Mouse (Mus musculus) layer of hippocampus, postnatal 36 days (tissue): ENCODE data around the gene Susd5. TPM values are rescaled to one million over a fixed set of nuclear protein-coding genes. Genes with fewer than 3 reads are reported as not detected.
A peak's percentile ranks its signal among the peaks of the same experiment; 100 is the strongest.

Experiments
- DNase-seq, 2 experiments: peaks; one replicate each; pipeline ENCODE4 v3.0.0; 2022
- total RNA-seq, 2 experiments: library from RNA; stranded (reverse); gene quantifications; 2 replicates each; pipeline ENCODE4 v1.2.3; 2021

Susd5 gene
- 1 to 10 TPM; 3.0 to 4.3 TPM for total RNA-seq

DNA sequence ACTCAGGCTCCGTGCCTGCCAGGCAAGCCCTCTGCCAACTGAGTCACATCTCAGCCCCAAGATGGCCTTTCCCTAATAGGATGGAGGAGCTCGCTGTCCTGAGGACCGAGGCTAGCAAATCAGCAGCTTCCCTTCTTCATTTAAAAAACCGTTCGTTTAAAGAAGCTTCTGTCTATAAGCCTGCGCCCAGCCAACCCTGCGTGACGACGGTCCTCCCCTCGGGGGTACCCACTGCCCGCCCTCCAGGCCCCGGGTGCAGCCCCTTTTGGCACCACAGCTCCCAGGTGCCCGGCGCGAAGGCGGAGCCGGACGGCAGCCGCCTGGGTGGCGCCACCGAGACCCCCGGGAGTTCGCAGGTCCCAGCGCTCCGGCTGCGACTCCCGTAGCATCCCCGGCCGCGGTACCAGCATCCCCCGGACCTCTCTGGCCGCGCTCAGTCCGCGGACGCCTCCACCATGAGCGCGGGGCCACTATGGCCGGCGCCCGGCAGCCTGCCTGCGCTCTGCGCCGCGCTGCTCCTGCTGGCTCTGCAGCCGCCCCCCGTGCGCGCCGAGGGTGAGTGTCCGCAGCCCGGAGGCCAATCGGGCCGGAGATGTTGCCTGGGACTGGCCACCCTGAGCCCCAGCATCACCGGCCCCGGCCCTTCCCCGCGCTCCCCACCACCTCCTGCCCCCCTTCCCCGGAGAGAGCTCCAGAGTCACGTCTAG, at the start of gene Susd5:
TSS of gene Susd5 (plus strand) at position 51 of the 707 bp plus-strand sequence.
- DNase-seq = peak in 1 of 2 experiments; percentile 25

DNA sequence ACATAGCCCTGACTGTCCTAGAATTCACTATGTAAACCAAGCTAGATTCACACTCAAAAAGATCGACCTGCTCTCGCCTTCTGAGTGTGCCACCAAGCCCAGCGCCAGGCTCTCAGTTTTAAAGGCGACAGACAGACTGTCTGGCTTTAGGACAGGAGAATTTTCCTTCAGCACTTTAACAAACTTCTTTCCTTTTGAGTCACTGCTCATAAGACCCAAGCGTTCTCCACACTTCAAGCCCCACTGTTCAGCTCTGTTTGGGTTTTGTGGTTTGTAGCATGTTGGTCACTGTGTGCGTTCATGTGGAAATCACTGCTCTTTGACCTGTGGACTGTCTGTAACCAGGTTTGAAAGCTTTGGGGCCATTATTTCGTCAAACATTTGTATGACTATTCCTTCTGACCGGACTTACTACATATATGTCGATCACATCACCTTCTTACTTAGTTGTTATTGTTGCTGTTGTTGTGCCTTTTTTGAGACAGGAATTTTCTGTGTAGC, 49.0 kb upstream of the Susd5 start:
- DNase-seq = no peak

DNA sequence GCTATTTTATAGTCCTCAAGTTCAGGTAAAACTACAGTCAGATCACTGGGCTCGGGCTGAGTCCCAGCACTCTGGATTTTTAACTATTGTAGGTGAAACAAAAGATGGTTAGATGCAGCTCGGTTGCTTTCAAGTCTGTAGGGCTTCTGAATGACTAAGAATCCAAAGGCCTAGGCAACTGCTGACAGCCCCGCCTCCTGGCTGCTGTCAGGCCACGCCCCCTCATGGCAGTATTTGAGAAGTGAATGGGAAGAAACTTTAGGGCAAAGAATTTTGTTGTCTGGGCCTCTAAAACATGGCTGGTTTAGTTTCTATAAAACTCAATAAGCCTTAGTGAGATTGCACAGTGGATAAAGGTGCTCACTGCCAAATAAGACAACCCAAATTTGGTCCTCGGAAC, 47.4 kb upstream of the Susd5 start:
- DNase-seq = no peak

DNA sequence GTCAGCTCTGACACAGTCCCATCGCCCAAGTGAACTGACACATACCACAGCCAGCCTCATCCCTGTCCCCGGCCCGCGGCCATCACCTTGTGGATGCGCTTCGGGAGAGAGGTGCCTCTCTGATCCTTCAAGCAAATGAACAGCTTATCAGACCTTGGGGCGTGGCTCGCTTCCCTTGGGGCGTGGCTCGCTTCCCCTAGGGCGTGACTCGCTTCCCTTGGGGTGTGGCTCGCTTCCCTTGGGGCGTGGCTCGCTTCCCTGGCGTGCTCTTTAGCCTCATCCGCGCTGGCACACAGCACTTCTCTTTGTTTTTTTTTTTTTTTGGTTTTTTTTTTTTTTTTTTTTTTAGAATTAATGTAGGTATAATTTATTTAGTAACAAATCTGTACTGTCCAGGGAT, 45.7 kb upstream of the Susd5 start:
- no peak for DNase-seq

DNA sequence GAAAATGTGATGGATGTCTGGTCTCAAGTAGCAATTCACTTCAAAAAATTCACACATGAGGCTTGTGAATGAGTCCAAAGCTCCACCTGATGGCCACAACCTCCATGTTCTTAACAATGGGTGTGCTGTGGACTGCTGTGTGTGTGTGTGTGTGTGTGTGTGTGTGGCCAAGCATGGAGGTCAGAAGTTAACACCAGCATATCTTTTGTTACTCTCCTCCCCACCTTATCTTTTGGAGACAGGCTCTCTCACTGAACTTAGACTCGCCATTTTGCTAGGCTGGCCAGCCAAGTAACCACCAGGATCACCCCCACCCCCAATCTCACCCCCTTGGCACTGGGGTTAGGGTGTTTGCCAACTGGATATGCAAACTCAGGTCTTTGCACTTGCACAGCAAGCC, 42.9 kb upstream of the Susd5 start:
- DNase-seq = no peak

DNA sequence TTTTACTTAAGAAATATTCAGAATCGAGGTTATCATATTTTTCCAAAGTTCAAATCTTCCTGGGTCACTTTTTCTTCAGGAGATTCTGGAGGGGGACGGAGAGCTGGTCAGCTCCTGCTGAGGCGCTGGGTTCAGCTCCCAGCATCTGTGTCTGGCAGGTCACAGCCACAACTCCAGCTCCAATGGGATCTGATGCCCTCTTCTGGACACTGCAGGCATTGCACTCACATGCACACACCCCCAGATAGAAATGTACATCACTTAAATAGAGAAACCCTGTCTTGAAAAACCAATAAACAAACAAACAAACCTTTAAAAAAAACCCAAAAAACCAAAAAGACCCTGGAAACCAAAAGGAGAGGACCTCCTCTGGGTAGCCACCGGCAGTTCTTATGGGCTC, 41.2 kb upstream of the Susd5 start:
- DNase-seq = no peak

DNA sequence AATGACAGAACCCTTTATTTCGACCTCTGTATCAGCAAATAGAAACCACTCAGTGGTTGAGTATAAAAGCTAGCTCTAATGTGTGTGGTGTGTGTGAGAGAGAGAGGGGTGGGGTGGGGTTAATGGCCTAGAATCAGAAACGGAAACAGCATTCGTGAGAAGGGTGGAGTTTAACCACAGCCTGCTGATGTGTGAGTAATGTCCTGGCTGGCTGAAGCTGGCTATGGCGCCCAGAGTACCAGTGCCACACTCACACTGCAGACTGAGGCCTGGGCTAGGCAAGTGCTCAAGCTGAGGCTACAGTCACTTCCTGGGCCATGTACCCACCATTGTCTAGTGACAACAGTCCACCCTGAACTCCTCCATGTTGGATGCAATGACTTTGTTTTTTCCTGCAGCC, 40.5 kb upstream of the Susd5 start:
- no peak for DNase-seq

DNA sequence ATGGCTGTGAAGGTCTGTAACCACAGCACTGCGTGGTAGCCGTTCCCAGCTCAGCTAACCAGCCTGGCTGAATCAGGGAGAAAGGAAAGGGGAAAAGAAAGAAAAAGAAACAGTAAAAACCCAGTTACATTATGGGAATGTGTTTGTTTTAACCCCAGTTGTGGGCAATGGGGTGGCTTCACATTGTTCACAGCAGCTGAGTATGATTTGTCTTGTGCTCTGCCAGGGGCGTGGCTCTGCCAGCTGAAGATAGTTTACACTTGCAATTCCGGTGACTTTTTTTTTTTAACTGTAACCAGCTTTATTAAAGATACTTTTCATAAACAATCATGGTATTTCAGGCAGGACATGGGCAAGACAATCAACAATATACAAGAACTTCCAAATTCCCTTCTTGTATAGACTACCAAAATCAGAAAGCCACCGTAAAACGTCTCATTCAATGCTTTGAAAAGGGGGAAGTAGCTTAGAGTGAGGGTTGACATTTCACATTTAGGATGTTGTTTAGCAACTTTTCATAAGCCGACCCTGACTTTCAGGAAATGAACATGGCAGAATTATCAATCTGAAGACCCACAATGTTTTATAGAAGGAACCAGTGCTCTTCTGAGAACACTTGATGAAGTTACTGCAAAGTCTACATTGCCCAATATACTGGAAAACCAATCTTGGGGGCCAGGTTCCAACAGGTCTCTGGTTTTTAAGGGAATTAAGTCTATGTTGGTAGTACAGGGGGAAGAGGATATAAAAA, 37.8 kb upstream of the Susd5 start:
- no peak for DNase-seq

DNA sequence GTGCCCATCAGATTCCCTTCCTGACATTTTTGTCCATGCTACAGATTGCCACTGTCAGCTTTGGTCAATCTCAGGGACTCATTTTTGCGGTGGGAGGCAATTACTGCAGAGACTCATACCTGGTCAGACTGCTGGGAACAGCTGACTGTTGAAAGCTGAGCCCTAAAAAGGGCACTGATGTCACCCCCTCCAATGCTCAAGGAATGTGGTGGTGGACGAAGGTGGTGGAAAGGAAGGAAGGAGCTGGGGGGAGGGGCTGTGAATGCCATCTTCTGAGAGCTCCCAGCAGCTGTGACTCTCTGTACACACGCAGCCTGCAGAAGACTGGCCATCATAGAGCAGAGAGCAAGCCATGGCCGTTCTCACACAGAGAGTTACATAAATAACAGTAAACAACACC, 34.8 kb upstream of the Susd5 start:
- no peak for DNase-seq

DNA sequence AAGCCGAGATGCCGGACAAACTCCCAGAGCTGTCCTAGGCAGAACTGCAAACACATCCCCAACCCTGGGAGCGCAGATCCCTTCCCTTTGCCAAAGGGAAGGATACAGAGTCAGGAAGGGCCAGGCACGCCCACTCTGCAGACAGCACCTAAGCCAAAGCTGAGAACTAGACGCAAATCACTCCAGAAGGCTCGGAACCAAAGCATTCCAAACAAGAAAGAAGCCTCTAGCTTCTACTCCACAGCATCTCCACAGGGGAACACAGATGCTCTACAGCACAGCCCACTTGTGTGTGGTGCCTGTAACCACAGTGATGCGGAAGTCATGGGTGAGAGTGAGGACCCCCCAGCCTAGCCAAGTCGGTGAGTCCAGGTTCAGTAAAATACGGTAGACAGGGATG, 31.8 kb upstream of the Susd5 start:
- DNase-seq = no peak

DNA sequence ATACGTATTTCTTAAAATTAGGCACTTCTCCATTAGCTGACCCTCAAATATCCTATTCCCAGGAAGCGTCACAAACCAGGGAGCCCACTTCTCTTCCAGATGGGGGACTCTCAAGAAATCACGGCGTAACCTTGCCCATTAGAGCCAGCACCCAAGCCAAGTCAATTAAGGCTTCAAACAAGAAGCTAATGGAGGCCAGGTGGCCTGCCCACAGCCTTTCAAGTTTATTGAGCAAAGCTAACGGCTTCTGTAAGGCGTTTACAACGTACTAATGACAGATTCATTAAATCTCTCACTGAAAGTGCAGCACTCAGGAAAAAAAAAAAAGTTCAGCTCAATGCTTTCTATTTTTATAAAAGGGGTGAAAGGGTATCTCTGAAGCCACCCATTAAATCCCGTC, 31.1 kb upstream of the Susd5 start:
- DNase-seq = no peak

DNA sequence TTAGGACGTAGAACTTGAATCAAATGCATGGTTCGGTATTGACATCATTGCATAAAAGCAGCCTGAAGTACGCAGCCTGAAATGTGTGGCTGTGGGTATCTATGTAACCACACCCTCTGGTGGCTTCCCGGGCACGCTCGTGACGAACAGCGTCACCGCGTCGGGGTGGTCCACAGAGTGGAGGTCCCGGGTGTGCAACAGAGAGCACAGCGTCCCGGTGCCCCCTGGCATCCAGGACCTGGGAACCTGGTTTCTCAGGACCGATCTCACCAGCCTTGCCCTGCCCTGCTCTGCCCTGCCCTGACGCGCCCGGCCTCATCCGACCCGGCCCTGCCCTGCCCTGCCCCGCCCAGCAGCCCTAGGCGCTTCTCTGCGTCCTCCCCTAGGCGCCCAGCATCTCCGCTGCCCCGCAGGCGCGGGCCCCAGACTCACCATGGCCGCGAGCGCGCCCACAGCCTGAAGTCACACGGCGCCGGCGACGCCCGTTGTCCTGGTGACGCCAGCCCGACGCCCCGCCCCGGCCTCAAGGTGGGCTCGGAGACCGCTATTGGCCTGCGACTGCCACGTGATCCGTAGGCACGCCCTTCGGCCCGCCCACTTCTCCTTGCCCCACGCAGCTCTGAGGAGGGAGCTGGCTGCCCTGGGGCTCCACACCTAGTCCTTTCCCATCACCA, 30.5 kb upstream of the Susd5 start:
- peak; percentile 74 to 83 for DNase-seq

DNA sequence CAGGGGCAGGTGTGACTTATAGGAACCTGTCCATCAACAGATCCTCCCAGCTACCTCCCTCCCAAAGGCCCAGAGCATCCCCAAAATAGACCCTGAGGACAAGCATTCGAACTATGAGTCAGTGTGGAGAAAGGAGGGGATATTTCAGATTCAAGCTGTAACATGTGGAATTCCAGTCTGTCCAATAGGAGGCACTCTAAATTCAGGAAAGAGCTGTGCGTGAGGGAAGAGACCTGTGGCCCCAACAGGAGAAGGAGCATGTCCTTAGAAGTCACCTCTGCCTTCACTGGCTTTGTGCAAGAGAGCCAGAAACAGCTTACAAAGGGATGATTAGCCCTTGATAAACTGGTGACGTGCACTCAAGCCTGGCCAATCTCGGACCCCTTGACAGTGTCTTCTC, 16.0 kb upstream of the Susd5 start:
- DNase-seq = no peak

DNA sequence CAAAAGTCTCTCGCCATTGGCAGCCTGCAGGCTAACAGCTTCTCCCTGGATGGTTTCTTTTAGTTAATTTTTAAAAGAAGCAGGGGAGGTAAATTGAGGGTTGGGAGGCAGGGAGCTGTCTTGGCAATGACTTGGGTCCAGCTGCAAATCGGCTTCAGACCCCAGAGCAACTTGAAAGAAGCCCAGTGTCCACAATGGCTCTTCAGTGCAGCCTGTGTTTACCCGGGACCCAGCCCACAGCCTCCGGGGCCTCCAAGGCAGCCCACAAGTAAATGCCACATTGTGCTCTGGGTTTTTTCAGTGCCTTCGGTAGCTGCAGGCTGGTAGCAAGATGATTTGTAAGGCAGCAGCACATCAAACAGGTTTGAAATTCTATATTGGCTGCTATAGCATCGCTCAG, 14.4 kb upstream of the Susd5 start:
- peak in 1 of 2 experiments; percentile 21 for DNase-seq

DNA sequence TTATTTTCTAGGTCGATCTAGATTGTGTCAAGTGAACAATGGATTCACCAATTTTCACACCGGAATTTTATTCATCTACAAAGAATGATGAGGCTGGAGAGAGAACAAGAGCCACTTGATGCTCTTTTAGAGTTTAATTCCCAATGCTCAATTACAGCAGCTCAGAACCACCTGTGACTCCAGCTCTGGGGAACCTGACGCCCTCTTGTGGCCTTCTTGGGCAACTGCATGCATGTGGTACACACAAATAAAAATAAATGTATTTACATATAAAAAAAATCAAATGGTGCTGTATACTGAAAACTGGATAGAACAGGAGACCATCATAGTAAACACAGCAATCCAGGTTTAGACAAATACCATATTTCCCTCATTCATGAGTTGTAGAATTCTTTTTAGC, 12.5 kb upstream of the Susd5 start:
- no peak for DNase-seq

DNA sequence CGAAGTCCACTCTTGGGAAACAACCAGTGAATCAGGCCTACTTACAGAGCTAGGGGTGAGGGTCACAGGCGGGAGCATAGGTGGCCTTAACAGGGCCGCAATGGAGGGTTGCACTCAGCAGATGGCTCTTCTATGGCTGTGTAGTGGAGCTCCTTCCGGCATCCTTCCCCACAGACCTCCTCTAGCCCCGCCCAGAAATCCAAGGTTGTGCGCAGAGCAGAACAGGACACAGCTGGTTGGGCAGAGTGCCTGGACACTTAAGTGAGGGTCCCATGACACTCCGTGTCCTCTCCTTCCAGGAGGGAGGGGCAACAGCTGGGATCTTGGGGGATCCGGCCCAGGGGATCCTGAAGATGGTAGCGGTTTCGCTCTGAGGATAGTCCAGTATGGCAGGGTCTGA, 10.9 kb upstream of the Susd5 start, which contains the start of gene Fbxl2:
TSS of gene Fbxl2 (minus strand) at position 164 of the 400 bp plus-strand sequence.
- no peak for DNase-seq

DNA sequence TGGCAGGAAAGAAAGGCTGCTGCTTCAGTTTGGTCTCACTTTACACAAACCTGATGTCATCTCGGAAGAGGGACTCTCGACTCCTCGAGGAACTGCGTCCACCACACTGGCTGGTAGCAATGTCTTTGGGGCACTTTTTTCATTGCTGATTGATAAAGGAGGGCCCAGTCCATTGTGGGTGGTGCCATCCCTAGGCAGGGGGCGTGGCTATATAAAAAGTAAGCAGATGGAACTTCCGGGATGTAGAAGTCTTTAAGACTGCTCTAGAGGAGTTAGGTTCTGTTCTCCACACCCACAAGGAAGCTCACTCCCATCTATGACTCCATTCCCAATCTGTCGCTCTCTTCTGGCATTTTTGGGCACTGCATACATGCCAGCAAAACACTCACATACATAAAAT, 10.3 kb upstream of the Susd5 start:
- DNase-seq = no peak

DNA sequence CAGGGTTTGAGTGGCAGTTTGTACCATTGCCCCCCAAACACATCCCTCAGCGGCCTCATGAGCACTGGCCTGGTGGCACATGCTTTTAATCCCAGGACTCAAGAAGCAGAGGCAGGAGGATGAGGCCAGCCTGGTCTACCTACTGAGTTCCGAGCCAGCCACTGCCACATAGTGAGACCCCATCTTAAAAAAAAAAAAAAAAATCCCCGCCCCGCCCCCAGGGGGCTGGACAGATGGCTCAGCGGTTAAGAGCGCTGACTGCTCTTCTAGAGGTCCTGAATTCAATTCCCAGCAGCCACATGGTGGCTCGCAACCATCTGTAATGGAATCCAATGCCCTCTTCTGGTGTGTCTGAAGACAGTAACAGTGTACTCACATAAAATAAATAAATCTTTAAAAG, 6.8 kb upstream of the Susd5 start:
- DNase-seq = no peak

DNA sequence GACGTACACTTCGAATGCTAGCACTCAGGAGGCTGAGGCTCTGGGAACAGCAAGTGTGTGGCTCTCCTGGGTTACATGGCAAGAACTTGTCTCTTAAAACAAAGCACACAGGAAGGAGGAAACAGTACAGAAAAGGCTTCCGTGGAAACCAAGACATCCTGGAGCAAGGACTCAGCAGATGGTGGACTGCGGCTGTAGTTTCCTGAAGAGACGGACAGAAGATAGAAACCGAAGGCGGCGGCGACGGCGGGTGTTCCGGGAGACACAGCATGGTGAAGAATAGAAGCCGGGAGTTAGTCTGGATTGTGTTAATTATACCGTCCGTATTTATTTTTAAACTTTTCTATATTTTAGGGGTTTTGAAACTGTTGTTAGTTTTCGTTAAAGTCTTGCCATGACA, 6.2 kb upstream of the Susd5 start:
- no peak for DNase-seq

DNA sequence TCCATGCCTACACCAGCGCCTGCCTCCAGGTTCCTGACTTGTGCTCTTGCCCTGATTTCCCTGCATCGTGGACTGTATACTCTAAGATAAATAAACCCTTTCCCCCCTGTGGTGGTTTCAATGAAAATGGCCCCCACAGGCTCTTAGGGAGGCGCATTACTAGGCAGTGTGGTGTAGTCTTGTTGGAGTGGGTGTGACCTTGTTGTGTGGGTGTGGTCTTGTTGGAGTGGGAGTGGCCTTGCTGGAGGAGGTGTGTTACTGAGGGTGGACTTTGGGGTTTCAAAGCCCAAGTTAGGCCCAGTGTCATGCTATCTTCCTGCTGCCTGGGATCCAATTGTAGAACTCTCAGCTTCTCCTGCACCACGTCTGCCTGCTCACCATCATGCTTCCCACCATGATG, 4.9 kb upstream of the Susd5 start:
- DNase-seq = no peak

DNA sequence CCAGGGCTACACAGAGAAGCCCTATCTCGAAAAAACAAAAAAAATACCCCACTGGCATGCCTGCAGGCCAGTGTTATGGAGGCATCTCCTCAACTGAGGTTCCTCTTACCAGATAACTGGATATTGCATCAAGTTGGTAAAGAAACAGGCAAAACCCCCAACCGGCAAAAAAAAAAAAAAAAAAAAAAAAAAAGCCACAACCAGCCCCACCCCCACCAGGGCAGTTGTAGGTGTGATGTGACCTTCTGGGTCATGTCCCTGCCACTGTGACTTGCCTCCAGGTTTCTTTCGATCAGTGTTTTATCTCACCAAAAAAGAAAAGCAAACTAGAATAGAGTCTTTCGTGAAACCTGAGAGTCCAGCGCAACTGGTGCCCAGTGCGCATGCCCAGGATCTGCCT, 4.1 kb upstream of the Susd5 start:
- no peak for DNase-seq

DNA sequence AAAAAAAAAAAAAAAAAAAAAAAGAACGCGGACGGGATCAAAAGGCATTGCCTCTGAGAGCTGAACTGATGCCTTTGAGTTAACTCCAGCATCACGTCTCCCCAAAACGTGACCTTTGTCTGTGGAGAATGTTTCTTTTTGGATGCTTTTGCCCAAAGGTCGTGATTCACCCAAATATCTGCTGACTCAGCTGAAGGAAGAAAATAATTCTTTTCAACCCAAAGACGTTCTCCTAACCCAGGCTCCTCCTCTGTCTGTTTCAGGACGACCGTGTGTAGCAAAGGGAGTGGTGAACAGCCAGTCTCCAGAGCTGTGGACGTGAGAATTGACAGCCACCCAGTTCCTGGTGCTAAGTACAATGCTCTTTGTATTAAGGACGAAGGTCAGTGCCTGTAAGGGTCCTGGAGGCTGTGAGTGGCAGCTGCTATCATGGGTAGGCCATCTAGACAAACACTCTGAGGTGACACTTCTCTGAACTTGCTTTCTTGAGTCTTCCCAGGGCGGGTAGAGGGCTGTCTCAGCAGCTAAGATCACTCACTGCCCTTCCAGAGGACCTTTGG, 11.6 kb downstream of the Susd5 start:
- DNase-seq = no peak

DNA sequence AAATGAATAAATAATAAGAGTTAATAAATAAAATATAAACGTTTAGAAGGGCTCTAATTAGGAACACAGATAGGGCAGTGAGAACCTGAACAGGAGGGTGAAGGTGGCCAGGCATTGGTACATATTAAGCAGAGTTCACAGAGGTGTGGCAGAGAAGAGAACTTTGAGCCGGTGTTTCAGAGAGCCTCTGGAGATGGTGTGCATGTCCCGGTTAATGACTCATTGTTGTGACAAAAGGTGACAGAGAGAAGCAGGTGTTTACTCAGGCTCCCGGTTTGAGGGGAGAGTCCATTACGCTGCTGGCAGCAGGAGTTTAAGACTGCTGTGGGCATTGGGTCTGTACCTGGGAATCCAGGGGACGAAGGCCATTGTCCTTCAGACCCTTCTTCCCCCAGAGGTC, 12.4 kb downstream of the Susd5 start:
- DNase-seq = no peak
